Mouse (Mus musculus) C3H10T1/2 (cell line): ENCODE data around the gene Pigm. TPM values are rescaled to one million over a fixed set of nuclear protein-coding genes. Genes with fewer than 3 reads are reported as not detected.

Experiments
- polyA plus RNA-seq, 2 experiments: library from polyadenylated mRNA; unstranded; fragments of >200 nt; fragmentation: generic; extraction: Trizol; gene quantifications; one replicate each; pipeline ENCODE4 v1.2.1; 2012; ENCODE audit warnings: missing spikeins in 2 of 2

Gene Pigm
- 1 to 10 TPM in 1 of 2 experiments, under 1 TPM in 1; 0.43 to 1.8 TPM for polyA plus RNA-seq

GRCm38 (mm10) chr1:172376198-172376667 is at the start of gene Pigm:
TSS of gene Pigm (plus strand) at chr1:172376546.

GRCm38 (mm10) chr1:172329131-172329530 is 47.2 kb upstream of the Pigm start, which contains the start of gene Kcnj9:
TSS of gene Kcnj9 (minus strand) at chr1:172329318.

GRCm38 (mm10) chr1:172340729-172341321 is 35.5 kb upstream of the Pigm start, which contains the start of gene Kcnj10:
TSS of gene Kcnj10 (plus strand) at chr1:172341210.

Other genes with a start within 250 kb of the Pigm start
- gene Pex19, start 249.8 kb upstream of the Pigm start, polyA plus RNA-seq: 10 to 100 TPM; 22.3 to 50.0 TPM
- gene Dcaf8, start 228.5 kb upstream of the Pigm start, polyA plus RNA-seq: 10 to 100 TPM in 1 of 2 experiments, 1 to 10 TPM in 1; 8.8 to 50.5 TPM
- gene Pea15a, start 169.7 kb upstream of the Pigm start, polyA plus RNA-seq: 10 to 100 TPM; 38.3 to 71.0 TPM
- under 1 TPM; 0.02 to 0.40 TPM for gene Casq1, start 156.7 kb upstream of the Pigm start, polyA plus RNA-seq
- gene Atp1a4, start 118.1 kb upstream of the Pigm start, polyA plus RNA-seq: not detected
- 10 to 100 TPM; 24.5 to 59.9 TPM for gene Igsf8, start 114.9 kb upstream of the Pigm start, polyA plus RNA-seq
- gene Atp1a2, start 78.5 kb upstream of the Pigm start, polyA plus RNA-seq: under 1 TPM in 1 of 2 experiments, not detected in 1; 0.02 TPM
- under 1 TPM; under 0.01 to 0.19 TPM for gene Kcnj9, start 47.2 kb upstream of the Pigm start, polyA plus RNA-seq
- gene Kcnj10, start 35.3 kb upstream of the Pigm start, polyA plus RNA-seq: under 1 TPM in 1 of 2 experiments, not detected in 1; 0.01 TPM
- gene Slamf9, start 98.8 kb downstream of the Pigm start, polyA plus RNA-seq: not detected
- 1 to 10 TPM in 1 of 2 experiments, under 1 TPM in 1; 0.41 to 3.1 TPM for gene Igsf9, start 105.2 kb downstream of the Pigm start, polyA plus RNA-seq
- 100 to 1,000 TPM; 218 to 523 TPM for gene Tagln2, start 123.5 kb downstream of the Pigm start, polyA plus RNA-seq
- gene Cfap45, start 144.3 kb downstream of the Pigm start, polyA plus RNA-seq: under 1 TPM in 1 of 2 experiments, not detected in 1; 0.01 TPM
- under 1 TPM in 1 of 2 experiments, not detected in 1; 0.09 TPM for gene Vsig8, start 179.4 kb downstream of the Pigm start, polyA plus RNA-seq
- gene Slamf8, start 214.0 kb downstream of the Pigm start, polyA plus RNA-seq: under 1 TPM in 1 of 2 experiments, not detected in 1; 0.18 TPM
- gene Fcrl6, start 226.0 kb downstream of the Pigm start, polyA plus RNA-seq: not detected